Mouse (Mus musculus) adrenal gland (tissue): Measurements from ENCODE around the gene Zfp446.

Source experiments
- intact Hi-C: fragments of 180-260 bp; cut with DNase I; formaldehyde crosslinking; loops from one replicate; pipeline ENCODE4 v1.15.1; 2025

The Zfp446 gene

DNA sequence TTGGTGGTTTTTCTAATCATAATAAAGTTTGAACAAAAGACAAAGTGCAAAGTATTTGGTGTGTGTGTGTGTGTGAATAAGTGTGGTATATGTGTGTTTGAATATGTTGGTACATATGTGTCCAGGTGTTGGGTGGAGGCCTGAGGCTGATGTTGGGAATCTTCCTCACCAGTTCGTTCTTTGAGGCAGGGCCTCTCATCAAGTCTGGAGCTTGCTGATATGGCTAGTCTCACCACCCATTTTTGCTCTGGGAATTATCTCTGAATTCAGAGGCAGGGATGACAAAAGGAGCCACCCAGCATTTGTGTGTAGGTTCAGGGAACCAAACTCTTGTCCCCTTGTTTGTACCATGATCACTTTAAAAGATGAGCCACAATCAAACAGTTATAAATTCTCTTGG, 8.1 kb downstream of the Zfp446 start:
- intact Hi-C loops, result no loop called here

DNA sequence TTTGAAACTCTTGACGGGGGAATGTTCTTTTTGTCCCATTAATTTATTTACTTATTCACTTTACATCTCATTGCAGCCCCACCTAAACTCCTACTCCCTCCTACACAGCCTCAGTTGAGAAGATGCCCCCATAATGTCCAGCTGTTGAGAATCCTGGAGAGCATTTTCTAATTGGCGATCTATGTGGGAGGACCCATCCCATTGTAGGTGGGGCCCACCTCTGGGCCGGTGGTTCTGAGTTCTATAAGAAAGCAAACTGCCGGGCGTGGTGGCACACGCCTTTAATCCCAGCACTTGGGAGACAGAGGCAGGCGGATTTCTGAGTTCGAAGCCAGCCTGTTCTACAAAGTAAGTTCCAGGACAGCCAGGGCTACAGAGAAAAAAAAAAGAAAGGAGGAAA, 9.3 kb downstream of the Zfp446 start:
- intact Hi-C loops, result no loop called here

DNA sequence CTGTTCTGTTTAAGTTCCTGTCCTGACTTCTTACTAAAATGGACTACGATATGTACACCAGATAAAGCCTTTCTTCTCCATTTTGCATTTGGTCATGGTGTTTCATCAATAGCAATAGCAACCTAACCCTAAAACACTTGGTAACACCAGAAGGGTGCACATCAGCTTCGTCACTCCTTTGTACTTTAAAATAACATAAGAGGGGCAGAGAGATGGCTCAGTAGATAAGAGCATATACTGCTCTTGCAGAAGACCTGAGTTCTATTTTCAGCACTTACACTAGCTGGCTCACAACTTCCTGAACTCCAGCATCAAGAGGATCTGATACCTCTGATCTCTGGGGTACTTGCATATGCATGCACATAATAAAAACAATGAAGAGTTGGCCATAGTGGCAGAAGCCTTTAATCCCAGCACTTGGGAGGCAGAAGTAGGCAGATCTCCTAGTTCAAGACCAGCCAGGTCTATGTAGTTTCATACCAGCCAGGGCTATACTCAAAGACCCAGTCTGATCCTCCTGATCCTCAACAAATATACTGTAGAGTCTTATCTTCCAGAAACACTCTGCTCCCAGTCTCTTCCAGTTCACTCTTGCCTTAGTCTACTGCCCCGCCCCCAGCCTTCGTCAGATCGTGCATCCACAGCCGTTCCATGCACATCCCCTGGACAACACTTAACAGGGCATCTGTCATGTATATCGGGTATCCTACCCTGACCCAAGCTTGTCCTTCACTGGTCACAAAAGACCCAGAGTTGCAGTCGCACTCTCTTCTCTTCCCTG, 10.0 kb downstream of the Zfp446 start:
- intact Hi-C loops, result no loop called here

DNA sequence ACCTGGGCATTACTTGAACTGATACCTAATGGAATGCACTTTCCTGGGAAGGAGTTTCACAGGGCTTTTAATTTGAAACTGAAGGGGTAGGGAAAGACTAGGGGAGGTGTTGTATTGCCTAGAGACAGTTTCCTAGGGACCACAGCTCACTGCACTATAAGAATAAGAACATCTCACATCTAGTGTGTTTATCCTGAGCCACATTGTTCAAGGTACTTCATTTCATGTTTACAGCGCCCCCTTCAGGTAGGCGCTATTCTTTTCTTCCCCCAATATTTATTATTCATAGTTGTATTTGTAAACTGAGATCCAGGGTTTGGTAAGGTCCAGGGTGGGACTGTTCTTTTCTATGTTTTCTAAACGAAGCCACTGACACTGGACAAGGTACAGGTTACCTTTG, 14.6 kb downstream of the Zfp446 start:
- intact Hi-C loops, result no loop called here

DNA sequence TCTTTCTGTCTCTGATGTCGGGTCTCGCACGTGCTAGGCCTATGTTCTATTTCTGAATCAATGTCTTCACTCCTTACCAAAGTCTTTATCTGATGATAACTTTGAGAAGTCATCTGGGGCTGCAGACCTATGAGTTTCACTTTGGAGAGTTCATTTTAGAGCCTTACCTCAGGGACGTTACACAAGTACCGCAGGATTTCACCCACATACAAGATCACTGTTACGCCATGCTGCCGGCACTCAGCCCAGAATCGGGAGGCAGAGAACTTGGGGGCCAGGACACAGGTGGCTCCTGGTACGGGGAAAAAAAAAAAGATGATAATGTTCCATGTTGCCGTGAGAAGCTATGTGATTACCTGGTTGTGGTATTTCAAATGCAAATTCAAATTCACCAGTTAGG, 15.5 kb downstream of the Zfp446 start:
- intact Hi-C loops, result no loop called here

DNA sequence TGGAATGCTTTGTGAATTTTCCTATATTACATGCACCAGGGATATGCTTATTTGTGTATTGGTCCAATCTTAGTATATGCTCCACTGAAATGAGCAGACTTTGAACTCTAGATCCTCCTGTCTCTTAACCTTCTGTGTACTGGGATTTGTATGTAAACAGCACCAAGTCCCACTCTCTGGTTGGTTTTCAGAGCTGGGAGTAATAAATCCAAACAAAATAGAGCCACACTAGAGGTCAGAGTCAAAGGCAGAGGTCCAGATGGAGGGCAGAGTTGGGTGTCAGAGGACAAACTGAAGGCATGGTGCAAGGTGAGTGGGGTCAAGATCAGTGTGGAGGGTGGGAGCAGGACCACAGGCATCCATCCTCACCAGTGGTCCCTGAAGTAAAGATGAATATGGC, 18.2 kb downstream of the Zfp446 start:
- intact Hi-C loops, result no loop called here

DNA sequence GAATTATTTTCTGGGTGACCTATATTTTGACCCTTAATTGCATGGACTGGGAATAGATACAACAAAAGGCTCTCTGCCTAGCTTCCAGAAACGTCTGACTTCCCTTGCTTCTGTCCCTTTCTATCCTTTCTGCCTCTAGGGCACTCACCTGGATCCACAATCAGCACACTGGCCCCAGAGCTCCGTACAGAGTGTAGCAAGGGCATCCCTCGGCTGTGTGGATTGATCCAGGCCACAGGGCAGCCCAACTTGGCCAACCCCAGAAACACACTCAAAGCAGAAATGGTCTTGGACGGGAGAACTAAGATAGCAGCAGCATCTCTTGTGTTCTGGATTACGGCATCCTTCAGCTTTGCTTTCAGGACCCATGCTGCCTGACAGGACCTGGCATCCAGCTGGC, 19.6 kb downstream of the Zfp446 start:
- intact Hi-C loops, result no loop called here

DNA sequence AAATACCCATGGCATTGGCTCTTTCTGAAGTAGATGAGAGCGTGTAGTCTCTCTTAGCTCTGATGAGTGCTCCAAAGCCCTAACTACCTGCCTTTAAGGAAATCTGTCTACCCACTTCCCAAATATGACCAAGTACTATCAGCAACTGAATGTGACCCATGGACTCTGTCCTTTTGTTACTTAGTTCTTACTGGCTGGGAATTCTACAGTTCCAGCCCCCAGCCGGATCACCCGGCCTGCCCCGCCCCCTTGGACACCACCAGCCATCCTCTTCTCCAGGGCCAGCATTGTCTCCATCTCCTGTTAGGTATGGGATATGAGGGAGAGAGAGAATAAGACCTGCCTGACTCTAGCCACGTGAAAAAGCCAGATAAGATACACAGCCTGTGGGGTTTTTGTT, 20.4 kb downstream of the Zfp446 start, which contains the start of gene Slc27a5:
Gene Slc27a5, minus strand, starts transcription at position 140 of the 400 bp plus-strand sequence.
- intact Hi-C loops, result no loop called here

DNA sequence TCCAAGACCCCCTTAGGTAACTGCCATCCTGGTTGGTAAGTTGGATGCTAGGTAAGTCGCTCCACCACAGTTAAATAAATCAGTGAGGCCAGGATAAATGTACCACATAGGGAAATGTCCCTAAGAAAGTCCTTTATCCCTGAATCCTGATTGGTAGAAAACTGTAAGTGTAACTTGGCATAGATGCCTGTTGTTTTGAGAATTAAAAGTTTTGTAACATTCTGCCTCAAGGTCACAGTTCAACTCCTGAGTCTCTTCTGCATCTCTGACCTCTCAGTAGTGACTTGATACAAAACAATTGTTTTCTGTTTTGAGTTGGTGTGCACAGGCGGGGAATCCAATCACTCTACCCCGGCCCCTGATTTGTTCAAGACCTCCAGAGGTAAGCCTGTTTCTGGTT, 21.2 kb downstream of the Zfp446 start, which contains the start of gene Trim28:
Gene Trim28, plus strand, starts transcription at position 264 of the 400 bp plus-strand sequence.
- intact Hi-C loops, result no loop called here

DNA sequence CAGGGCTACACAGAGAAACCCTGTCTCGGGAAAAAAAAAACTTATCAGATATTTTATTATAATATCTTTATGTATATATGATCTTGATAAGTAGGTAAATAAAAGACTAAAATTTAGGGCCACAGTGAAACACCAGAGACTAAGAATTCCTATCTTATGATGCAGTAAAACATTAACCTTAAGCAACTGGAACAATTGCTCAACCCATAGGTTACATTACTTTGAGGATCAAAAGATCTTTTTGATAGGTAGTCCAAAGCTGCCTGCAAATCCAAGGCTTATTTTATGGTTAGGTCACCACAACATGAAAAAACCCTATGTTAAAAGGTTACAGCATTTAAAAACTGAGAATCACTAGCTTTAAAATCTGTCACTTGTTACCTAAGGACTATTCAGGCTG, 23.9 kb downstream of the Zfp446 start:
- intact Hi-C loops, result no loop called here

DNA sequence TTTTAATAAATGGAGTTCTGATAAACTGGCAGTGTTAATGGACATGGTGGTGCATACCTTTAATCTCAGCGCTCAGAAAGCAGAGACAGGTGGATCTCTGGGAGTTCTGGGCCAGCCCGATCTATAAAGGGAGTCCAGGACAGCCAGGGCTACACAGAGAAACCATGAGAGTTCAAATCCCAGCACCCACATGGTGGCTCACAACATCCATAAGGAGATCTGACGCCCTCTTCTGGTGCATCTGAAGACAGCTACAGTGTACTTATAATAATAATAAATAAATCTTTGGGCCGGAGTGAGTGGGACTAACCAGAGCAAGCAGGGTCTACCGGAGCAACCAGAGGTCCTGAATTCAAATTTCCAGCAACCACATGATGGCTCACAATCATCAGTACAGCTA, 25.7 kb downstream of the Zfp446 start:
- intact Hi-C loops, result no loop called here

DNA sequence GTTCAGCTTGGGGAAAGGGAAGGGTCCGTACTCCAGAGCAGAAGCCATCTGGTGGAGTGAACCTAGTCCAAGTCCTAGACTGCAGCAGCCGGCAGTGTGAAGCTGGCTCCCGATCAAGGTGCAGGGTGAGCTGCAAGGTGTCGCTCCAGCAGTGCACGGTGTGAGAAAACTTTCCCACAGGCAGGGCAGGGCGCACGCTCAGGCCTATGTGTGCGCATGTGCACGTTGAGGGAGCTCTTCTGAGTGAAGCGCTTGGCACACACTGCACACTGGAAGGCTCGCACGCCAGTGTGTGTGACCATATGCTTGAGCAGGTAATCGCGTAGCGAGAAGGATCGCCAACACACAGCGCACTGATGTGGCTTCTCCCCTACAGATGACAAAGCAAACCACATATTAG, 28.4 kb downstream of the Zfp446 start:
- intact Hi-C loops, result loop anchor here (5.0 kb wide), 1 partner anchor 94 kb away; no protein-coding TSS in a partner anchor

DNA sequence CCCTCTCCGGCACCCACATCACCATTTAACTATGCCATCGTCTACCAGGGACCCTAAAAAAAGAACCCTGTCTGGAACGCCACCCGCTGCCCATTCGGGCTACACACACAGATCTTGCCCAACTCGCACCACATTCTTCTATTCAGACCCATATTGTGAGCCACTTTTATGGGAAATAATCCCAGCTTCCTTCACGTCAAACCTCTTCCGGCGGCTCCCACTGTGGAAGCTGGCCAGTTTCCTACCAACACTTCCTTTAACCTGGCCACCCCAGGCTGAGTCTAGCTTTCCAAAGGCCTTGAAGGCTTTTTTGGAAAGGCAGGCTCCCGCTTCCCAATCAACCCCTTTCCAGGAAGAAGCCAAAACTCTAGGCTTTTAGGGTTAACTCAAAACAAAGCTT, 28.9 kb downstream of the Zfp446 start:
- intact Hi-C loops, result loop anchor here (5.0 kb wide), 1 partner anchor 94 kb away; no protein-coding TSS in a partner anchor

DNA sequence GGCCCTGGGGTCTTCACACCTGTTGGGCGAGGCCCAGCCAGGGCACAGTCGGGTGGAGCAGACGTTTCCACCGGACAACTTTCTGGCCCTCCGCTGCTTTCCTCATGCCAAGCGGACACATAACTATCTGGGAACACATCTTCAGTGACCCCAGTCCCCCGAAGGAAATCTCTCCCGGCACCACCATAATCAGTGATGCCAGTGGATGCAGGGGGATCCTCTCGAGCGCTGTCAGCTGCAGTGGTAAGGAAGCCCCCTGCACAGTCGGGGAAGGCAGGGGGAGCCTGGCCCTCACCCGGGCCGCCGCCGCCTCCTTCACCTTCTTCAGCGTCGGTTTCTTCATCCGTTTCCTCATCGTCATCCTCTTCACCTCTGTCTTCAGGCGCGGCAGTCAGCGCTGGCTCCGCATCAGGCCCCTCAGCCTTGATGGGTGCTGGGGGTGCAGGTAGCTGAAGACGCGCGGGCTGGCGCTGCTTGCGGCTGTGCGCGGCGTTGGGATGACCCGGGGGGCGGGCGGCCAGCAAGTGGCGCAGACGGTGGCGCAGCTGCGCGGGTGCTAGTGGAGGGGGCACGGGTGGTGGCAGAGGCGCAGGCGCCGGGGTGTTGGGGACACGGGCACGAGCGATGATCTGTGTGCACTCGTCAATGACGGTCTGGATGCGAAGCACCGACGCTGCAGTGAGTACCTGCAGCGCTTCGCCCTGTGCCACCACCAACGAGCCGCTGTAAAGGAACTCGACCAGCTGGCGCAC, 29.9 kb downstream of the Zfp446 start:
- intact Hi-C loops, result loop anchor here (2.0 to 5.0 kb wide), 2 partner anchors 39 to 95 kb away; no protein-coding TSS in a partner anchor

DNA sequence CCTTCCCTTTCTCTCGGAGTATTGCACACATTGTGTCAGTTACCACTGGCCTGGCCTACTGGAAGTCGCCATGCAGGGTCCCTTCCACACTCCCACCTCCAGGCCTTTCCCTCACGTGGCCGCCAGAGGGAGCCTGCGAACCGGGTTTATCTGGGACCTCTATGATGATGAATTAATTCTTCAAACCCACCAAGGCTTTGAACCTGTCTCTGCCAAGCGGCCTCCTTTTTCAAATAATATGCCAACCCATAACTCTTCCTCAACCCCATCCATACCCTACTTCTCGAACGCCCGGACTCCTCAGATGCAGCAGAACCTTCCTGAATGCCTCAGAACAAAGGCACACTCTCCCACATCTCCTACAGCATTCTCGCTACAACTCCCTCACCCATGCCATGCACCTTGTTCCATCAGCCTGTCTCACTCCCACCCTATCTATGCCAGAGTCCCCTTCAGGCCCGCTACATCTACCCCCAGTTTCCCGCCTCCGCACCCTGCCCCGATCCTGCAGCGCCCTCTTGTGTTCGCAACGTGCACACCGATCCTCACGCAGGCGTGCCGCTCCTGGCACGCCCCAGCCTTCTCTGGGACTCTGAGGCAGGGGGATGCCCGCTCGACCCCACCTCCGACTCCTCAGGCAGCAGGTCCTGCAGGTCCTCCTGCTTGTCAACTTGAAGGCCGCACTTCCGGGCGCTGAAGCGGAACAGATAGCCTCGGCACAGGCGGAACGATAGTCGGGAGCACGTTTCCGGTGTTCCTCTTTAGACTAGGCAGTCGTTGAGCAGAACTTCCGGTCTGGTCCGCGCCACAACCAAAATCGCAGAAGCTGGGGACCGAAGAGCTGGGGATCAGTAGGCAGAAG, 31.7 kb downstream of the Zfp446 start:
- intact Hi-C loops, result loop anchor here (2.0 to 5.0 kb wide), 2 partner anchors 37 to 97 kb away; no protein-coding TSS in a partner anchor

DNA sequence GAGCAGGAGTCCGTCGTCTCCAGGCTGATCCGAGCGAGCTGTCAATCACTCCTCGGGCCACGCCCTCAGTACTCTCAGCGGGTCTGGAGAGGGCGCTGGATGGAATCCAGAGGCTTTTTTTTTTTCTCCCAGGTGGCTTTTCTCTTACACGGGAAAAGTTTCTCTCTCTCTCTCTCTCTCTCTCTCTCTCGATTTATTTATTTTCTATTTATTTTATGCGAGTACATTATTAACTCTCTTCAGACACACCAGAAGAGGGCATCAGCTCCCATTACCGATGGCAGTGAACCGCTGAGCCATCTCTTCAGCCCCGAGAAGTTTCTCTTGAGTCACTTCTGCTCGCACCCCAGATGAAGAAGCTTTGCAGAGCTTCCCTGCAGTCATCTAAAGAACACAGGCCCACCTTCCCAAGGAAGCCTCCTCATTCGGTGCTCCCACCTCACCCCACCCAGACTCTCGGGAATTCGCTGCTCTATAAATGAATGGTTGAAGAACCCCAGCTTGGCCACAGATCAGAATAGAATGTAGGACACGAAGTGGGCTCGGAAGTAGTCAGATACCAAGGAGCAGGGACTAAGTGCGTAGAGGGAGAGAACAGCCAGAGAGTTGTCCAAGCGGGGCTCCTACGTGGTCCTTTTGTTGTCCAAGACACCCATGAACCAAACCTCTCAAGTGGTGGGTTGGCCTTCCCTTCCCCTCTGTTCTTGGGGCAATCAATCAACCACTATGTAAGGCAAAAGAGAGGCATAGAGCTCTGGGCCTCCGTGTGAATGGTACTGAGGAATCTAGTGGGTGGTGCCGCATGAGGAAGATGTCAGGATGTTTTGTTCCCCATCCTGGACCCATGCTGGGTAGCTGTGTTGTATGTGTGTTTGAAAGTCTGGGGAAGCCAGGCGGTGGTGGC, 32.6 kb downstream of the Zfp446 start, which contains the start of gene Zbtb45:
Gene Zbtb45, minus strand, starts transcription at position 30 of the 904 bp plus-strand sequence.
- intact Hi-C loops, result no loop called here

DNA sequence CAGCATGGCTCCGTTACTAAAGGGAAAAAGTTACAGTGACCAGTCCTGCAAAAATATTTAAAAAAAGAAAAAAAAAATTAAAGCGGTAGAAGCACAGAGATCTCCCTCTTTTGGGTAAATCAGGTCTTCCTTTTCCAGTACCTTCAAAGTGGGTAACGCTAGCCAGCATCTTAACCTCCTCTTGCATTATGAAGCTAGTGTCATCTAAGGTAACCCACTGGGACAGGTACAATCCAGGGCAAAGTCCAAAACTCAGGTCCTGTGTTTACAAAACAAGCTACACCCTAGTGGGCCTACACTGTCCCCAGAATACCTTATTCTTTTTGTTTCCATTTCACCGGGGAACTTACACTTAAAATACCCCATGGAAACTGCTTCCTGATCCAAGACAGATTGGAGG, 36.0 kb downstream of the Zfp446 start:
- intact Hi-C loops, result no loop called here

DNA sequence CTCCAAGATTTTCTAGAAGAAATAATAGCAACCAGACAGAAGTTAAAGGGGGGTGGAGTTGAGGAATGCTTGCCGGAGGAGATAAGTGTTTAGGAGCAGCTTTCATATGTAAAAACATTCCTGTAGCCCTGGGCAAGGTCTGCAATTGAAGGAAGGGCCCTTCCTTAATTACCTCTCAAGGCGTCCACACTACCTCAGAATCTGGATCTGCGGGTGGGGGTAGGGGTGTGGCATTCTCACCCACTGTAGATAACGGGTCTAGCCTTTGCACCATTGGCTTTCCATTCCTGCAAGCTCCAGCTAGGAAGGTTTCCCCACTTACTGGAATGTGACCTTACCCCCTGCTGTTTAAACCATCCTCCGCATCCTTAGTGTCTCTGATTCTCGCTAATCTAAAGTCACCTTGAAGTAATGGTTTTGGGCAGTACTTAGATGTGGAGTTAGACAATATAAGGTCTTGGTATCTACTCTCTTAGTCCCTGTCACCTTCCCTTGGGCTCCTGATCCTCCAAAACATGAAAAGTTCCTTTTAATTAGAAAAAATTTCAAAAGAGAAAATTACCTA, 36.7 kb downstream of the Zfp446 start:
- intact Hi-C loops, result no loop called here

DNA sequence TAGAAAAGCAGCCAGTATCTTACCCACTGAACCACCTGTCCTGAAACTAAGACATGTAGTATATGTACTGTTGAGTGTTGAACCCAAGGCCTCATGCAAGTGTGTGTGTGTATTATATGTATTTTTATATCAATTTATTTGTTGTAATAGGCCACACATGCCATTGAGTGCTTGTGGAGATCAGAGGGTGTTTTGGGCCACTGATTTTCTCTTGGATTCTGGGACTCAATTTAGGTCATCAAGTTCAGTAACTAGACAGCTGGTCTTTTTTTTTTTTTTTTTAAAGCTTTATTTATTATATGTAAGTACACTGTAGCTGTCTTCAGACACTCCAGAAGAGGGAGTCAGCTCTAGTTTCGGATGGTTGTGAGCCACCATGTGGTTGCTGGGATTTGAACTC, 37.6 kb downstream of the Zfp446 start:
- intact Hi-C loops, result no loop called here
